Mouse (Mus musculus): ENCODE results near the gene Cxxc4. TPM values are rescaled to one million over a fixed set of nuclear protein-coding genes. Genes with fewer than 3 reads are reported as not detected.

The Cxxc4 gene
- 3.1 TPM for polyA plus RNA-seq (2014; fragmentation: Illumina TruSeq; extraction: RNeasy Lipid Tissue Mini Kit (QIAGEN cat#74804); ENCODE audit: low read depth, low replicate concordance)

GRCm38 (mm10) chr3:134236414-134237112, at the start of gene Cxxc4:
Cxxc4 (plus strand) TSS chr3:134236484.

Measured in sigmoid colon, adult 10 weeks (tissue).